Mouse (Mus musculus) intestine, postnatal 0 days (tissue): ENCODE measurements at regions not wholly inside any gene's neighbourhood (a gene's known extent, or its start where the extent isn't known, plus 50 kb on each side); places are given as distances from the start of the nearest gene placed in this dataset. TPM values are rescaled to one million over a fixed set of nuclear protein-coding genes. Genes with fewer than 3 reads are reported as not detected.

Experiments used
- ATAC-seq: fragments of 200-750 bp; cut with Nextera tagmentation; 2 replicates; pipeline ENCODE4 v1.8.0; 2017; ENCODE audit warnings: mild to moderate bottlenecking, moderate TSS enrichment, moderate library complexity
- H3K27ac ChIP-seq: fragments of 300-500 bp; sonication (generic); 2 replicates; pipeline ENCODE4 v1.5.1; 2014; ENCODE audit warnings: mild to moderate bottlenecking, low read depth, low read length, moderate library complexity
- H3K27me3 ChIP-seq: fragments of 300-500 bp; sonication (generic); replicated peaks from 2 replicates; pipeline ENCODE4 v1.6.1; 2014; ENCODE audit warnings: low read length, mixed read lengths; ENCODE audit not compliant: control insufficient read depth, insufficient read depth
- H3K36me3 ChIP-seq: fragments of 300-500 bp; sonication (generic); 2 replicates; pipeline ENCODE4 v1.6.1; 2014; ENCODE audit warnings: mild to moderate bottlenecking, moderate library complexity; ENCODE audit not compliant: control insufficient read depth, insufficient read depth
- H3K4me1 ChIP-seq: fragments of 300-500 bp; sonication (generic); replicated peaks from 2 replicates; pipeline ENCODE4 v1.6.1; 2014; ENCODE audit warnings: antibody characterized with exemption, low read length, mixed read lengths; ENCODE audit not compliant: control insufficient read depth, insufficient read depth
- H3K4me2 ChIP-seq: fragments of 300-500 bp; sonication (generic); replicated peaks from 2 replicates; pipeline ENCODE4 v1.6.1; 2014; ENCODE audit warnings: low read depth, mild to moderate bottlenecking, moderate library complexity
- H3K4me3 ChIP-seq: fragments of 300-500 bp; sonication (generic); 2 replicates; pipeline ENCODE4 v1.5.1; 2014; ENCODE audit warnings: low read depth, low read length
- H3K9ac ChIP-seq: fragments of 300-500 bp; sonication (generic); 2 replicates; pipeline ENCODE4 v1.6.1; 2014; ENCODE audit warnings: mild to moderate bottlenecking, low read depth, low read length
- H3K9me3 ChIP-seq: fragments of 300-500 bp; sonication (generic); 2 replicates; pipeline ENCODE4 v1.6.1; 2016; ENCODE audit warnings: mixed run types; ENCODE audit not compliant: control insufficient read depth
- CTCF ChIP-seq: sonication (generic); IDR thresholded peaks from 2 replicates; pipeline ENCODE4 v1.5.1; 2016; ENCODE audit warnings: low read depth, mild to moderate bottlenecking, control low read depth, antibody characterized with exemption, moderate library complexity
- WGBS: fragments of 180-500 bp; shearing (Covaris S2); extraction: QIAGEN DNeasy Blood & Tissue Kit; methylation state at CpG from one replicate; pipeline ENCODE4 v1.1.7; 2014; 5-methylcytosine and 5-hydroxymethylcytosine counted together
- microRNA-seq: library from miRNA; unstranded; fragments of <30 nt; microRNA quantifications from one replicate; pipeline ENCODE4, GENCODE M21; 2016

DNA sequence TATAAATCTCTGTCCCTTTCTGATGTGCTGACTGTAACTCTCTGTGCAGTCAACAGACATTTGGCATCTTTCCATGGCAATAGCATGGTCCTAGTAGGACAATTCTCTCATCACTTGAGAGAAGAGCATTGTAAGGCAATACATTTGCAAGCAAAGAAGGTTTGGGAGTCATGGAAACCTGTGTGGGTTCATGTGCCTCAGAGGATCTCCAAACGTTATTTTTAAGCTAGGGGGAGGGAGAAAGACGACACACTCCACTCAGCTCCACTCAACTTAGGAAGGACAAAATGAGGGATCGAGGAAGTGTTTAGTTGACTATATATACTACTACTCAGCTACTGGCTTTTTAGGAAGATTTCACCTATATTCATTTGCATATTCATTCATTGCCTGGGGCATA, 78.2 kb upstream of the Dab1 start:
- Histone ChIP-seq H3K4me1 (no peaks in the 10 kb centered on the region), H3K9me3 (no peaks in the 10 kb centered on the region), H3K4me2 (no peak overlapping the region), H3K27me3 (no peaks in the 10 kb centered on the region), H3K4me3 (no peak overlapping the region), H3K36me3 (no peaks in the 10 kb centered on the region), H3K9ac (no peak overlapping the region), H3K27ac (no peak overlapping the region)
- no peak for ATAC-seq
- no peak for TF ChIP-seq CTCF
- WGBS = 74% methylated on average over 3 of the region's 3 CpGs

DNA sequence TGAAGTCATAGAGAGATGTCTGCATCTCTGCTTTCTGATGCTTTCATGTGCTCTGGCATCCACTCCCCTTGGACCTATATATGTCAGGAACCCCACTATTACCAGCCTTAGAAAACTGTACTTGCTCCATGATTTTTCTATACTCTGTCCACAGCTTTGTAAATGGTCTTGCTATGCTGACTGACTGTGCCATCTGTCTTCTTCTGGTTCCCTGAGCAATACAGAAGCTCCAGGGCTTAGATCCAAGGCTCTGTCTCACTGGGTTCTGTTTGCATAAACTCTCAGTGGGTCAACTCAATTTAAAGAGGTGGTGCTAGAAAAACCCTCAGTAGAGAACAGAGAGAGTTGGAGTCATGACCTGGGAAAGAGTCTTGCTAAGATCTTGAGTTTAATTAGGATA, 71.9 kb upstream of the Dab1 start:
- no peaks in the 10 kb centered on the region for H3K27me3 ChIP-seq
- no peak for ATAC-seq
- H3K4me3 ChIP-seq = no peak overlapping the region
- H3K4me1 ChIP-seq = no peaks in the 10 kb centered on the region
- no peak overlapping the region for H3K4me2 ChIP-seq
- no peaks in the 10 kb centered on the region for H3K36me3 ChIP-seq
- no peaks in the 10 kb centered on the region for H3K9me3 ChIP-seq
- no peak overlapping the region for H3K27ac ChIP-seq
- H3K9ac ChIP-seq = no peak overlapping the region
- no peak for TF ChIP-seq CTCF

GRCm38 (mm10) chr4:103552476-103552875, 66.7 kb upstream of the Dab1 start:
- H3K9ac ChIP-seq = no peak overlapping the region
- no peak overlapping the region for H3K4me3 ChIP-seq
- no peaks in the 10 kb centered on the region for H3K36me3 ChIP-seq
- no peak for TF ChIP-seq CTCF
- ATAC-seq = no peak
- H3K4me1 ChIP-seq = no peaks in the 10 kb centered on the region
- H3K4me2 ChIP-seq = no peak overlapping the region
- H3K9me3 ChIP-seq = no peaks in the 10 kb centered on the region
- no peaks in the 10 kb centered on the region for H3K27me3 ChIP-seq
- 84% methylated on average over 3 of the region's 3 CpGs for WGBS
- H3K27ac ChIP-seq = no peak overlapping the region

DNA sequence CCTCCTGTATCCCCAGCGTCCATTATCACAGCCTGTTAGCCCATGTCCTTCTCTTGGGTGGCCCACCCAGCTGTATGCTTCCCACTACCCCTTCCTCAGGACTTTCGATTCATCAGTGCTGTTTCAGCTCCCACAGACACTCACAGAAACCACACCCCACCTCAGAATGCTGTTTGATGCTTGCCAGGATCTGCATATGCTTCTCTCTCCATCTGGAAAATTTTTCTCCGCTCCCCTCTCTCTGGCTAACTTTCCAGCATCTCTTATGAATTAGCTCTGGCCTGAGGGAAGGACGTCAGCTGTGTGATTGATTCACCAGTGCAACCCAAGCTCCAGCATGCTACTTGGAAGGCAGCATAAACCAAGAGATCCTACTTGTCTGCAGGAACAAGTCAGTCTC, 66.0 kb upstream of the Dab1 start:
- WGBS = 75% methylated on average over 4 of the region's 4 CpGs
- Histone ChIP-seq H3K9me3 (no peaks in the 10 kb centered on the region), H3K4me1 (no peaks in the 10 kb centered on the region), H3K27me3 (no peaks in the 10 kb centered on the region), H3K9ac (no peak overlapping the region), H3K4me2 (no peak overlapping the region), H3K36me3 (no peaks in the 10 kb centered on the region), H3K4me3 (no peak overlapping the region), H3K27ac (no peak overlapping the region)
- no peak for ATAC-seq
- TF ChIP-seq CTCF = no peak

DNA sequence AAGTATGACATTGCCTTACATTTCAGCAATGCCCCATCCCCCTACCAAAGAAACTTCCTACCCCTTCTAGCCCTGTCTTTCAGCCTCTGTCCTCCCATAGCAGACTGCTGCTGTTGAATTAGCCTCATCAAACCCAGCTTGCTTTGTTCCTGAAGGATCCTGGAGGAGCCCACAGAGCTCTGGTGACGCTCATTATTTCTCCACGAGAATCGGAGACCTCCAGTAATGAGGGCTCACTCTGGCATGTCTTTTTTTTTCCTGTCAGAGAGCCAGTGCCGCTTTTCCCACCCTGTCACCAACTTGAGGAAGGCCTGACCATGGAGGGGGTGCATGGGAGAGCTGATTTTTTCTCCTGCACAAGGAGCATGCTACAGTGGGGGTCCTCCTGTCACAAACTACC, 64.6 kb upstream of the Dab1 start:
- Histone ChIP-seq H3K9me3 (no peaks in the 10 kb centered on the region), H3K4me3 (no peak overlapping the region), H3K4me2 (no peak overlapping the region), H3K27ac (no peak overlapping the region), H3K27me3 (no peaks in the 10 kb centered on the region), H3K36me3 (no peaks in the 10 kb centered on the region), H3K9ac (no peak overlapping the region), H3K4me1 (no peaks in the 10 kb centered on the region)
- ATAC-seq = no peak
- no peak for TF ChIP-seq CTCF
- WGBS = 76% methylated on average over 4 of the region's 4 CpGs

Small RNAs in the stretch of these regions (microRNA-seq; reads per million reads assigned to microRNA genes)
- not detected for gene Gm23064
